Mouse (Mus musculus): ENCODE measurements around the gene Foxn3.
A peak's percentile ranks its signal among the peaks of the same experiment; 100 is the strongest.

The Foxn3 gene

DNA sequence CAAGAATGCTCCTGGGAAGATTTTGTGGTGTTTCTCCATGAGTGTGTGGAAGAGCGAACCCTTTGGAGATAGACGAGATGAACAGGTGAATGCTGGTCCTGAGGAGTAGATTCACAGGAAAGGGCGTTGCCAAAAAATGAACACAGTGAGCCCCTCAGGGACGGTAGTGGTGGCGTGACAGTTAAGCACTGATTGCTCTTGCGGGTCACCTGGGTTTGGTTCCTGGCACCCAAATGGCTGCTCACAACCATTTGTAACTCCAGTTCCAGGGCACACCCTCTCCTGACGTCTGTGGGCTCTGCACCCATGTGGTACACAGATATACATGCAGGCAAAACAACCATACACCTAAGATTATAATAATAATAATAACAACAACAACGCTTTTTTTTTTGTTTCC lies 277.7 kb downstream of the Foxn3 start:
- no peak for DNase-seq

DNA sequence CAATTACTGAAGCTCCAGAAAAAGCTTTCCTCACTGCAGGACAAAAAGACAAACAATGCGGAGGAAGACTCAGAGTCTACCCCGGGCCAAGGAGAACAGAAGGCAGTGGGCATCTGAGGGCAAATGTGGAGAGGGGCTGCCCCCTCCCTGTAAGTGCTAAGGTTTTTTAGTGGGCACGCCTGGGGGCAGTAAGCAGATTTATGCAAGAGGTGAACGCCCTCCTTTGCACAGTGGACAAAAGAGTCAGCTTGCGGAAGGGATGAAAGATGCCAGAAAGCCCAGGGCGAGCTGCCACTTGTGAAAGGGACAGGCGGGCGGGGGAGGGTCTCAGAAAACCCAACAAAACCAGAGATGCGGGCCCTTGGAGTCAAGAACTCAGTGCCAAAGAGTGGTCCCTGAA lies 278.2 kb downstream of the Foxn3 start:
- no peak for DNase-seq

DNA sequence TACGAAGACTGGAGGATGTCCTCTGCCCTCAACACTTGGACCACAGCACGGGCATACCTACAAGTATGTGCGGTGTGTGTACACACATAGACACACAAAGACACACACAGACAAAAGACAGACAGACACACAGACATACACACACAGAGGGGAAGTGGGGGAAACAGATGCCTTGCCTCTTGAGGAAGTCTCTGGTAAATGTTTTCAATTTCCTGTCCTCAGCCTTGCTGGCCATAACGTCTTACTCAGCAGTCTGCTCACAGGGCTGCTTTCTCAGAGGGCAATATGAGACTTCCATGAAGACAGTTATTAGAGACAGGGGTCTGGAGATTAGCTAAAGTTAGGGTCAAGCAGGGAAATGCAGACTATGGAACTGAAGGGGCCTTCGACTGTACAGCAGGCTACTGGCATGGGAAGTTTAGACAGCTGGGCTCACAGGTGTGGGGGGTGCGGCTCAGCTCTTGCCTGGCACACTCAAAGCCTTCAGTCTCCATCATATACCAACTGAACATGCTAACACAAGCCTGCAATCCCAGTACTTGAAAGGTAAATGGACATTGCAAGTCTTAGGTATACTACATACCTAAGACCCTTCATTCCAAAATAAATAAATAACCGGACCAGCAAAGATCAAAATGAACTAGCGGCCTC lies 278.8 kb downstream of the Foxn3 start:
- DNase-seq, result no peak

DNA sequence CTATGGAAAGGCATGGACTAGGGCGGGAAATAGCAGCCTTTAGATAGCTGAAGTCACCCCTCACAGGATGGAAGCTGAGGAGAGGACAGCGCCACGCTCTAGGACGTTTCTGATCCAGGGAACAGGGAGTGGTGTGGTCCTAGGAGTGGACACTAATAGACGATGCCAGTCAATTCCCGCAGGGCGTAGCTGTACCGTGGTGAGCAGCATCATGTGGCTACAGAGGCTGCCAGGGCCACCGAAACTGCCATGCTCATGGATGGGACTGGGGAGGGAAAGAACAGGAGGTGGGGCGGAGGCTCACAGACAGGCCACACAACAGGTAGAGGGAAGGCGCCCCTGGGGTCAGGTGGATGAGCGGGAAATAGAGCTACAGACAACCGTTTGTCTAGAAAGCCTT lies 282.6 kb downstream of the Foxn3 start:
- no peak for DNase-seq

DNA sequence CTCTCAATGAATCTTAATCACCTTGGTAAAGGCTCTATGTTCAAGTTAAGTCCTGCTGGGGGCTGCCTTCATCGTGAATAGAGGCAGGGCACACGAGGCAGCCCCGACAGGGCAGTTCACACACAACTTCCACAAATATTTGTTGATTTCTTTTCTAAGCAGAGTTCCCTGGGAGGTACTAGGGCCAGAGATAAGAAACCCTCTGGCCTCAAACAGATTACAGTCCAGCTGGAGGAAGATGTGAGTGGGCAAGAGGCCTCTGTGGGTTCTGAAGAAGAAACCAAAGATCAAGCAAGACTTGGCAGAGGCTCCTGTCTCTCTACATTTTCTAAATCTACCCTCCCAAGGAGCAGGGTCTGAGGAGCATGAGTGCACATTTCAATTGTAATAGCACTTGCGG lies 283.1 kb downstream of the Foxn3 start:
- no peak for DNase-seq

DNA sequence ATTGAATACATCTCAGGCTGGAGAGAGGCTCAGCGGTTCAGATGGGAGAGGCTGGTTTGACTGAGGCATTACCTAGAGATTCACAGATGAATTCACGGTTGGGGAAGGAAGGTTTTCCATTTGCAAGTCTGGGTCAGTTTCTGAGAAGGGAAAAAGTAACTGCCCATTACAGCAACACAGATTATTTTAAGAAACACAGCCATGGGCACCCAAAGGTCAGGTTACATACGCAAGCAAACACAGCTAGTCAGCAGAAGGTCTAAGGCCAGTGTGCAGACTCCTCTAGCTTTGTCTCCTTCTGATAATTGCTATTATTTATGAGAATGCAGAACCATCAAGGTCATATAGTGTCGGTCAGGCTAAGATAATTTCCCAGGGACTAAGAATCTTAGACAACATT lies 284.0 kb downstream of the Foxn3 start:
- no peak for DNase-seq

DNA sequence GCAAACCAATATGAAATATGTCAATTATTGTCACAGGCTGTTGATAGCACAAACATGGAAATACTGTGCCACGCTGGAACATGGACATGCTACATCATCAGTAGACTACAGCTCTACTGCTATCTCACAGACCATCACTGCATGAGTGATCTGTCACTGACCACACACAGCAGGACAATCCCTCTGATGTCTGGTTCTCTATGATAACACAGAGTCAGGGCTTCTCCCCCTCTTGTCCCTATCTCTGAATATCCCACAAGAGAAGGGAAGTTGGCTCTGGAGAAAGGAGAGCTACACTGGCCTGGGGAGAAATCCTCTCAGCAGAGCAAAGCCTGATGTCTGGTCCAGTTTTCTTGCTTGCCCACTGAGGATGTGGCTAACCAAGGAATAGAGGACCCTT lies 288.8 kb downstream of the Foxn3 start:
- no peak for DNase-seq

DNA sequence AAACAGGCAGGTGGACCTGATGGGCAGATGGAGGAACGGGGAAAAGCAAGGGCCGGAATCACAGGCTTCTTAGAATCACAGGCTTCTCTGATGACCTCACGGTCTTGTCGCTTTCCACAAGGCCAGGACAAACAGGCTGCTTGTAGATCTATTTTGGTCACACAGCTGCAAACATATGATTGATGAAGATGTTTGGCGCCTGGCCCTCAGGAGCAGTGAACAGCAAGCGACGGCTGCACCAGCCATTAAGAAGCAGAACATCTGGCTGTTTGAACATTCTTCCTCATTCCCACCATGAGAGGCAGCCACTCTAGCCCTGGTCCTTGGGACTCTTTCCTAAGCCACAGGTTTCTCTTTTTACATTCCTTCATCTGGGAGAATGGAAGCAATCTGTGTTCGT lies 294.0 kb downstream of the Foxn3 start:
- peak; percentile 77 for DNase-seq

DNA sequence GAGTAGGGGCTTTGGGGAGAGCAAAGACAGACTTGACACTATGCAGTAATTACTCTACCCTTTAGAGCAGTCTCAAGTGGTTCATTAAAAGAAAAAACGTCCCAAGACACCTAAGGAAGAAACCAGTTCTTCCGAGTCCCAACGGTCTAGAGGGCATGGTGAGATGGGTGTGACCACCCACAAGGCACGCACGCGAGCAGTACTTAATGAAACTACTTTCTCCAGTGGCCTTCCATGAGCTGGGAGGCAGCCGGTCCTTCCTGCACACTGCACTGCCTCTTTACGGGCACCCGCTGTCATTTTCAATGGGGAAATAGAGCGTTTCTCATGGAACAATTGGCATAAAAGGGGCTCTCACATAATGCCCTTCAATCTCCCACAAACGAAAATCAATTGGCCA lies 294.4 kb downstream of the Foxn3 start:
- no peak for DNase-seq

DNA sequence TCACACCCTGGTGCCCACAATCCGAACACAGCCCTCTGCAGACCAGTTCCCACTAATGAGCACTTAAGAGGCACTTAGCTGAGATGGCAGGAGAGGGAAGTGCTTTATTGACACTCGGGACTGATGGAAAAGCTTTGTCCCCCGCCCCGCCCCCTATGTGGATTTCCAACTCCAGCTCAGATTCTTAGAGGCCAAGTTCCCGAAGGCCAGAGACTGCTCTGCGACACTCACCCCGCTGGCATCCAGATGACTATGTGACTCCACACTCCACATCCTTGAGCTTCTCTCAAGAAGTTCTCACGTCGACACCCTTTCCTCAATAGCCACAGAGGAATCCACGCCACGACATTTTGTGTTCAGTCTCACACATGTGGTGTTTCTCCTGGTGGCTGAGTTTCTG lies 295.6 kb downstream of the Foxn3 start:
- DNase-seq, result no peak

DNA sequence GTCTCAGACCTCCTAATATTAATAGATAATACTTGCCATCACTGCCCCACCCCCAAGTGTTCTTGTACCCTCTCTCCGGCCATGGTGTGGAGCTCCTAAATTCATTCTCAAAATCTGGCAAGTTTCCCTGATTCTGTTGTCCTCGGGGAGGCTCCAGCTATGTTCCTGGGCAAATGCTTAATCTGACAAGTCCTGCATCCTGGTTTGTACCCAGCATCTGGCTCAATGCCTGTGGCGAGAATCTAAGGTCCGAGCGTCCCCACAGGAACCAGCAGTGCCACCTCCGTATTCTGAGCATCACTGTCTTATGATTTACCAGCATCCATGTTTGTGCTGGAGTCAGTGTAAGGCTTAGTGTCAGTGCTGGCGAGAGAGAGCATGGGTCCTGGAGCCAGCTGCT lies 296.9 kb downstream of the Foxn3 start:
- DNase-seq, result no peak

DNA sequence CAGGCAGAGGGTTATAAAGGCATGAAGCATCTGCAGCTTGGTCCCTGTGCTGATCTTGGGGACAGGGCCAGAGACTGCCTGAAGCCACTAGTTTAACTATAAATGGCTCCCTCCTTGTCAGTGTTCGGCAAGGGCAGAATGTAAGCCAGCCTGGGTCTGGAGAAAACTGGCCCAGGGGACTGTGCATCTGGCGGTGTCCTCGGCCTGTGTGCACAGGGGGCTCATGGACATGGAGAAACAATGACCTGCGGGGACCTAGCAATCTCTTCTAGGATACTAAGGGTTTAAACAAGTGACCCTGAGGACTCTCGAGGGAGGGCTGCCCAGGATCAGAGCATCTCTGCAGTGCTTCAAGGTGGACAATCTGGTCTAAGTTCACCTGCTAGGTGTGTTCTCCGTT lies 297.6 kb downstream of the Foxn3 start:
- DNase-seq, result no peak

DNA sequence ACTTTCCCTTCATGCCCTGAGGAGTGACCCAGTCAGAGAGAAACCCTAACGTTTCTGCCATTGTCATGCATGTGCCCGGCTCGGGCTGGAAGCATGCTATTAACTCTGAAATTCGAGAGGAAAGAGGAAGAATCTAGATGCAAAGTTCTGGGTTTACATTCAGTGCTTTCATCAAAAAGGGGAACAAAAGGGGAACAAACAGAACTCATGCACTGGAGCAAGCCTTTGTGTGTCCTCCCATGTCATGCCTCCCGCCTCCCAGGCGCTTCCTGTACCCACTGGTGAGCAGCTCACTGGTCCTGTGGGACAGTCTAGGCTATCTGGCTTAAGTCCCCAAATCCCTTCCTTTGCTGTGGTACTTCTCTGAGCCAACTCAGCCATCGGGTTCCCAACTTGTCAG lies 299.0 kb downstream of the Foxn3 start:
- DNase-seq, result no peak

DNA sequence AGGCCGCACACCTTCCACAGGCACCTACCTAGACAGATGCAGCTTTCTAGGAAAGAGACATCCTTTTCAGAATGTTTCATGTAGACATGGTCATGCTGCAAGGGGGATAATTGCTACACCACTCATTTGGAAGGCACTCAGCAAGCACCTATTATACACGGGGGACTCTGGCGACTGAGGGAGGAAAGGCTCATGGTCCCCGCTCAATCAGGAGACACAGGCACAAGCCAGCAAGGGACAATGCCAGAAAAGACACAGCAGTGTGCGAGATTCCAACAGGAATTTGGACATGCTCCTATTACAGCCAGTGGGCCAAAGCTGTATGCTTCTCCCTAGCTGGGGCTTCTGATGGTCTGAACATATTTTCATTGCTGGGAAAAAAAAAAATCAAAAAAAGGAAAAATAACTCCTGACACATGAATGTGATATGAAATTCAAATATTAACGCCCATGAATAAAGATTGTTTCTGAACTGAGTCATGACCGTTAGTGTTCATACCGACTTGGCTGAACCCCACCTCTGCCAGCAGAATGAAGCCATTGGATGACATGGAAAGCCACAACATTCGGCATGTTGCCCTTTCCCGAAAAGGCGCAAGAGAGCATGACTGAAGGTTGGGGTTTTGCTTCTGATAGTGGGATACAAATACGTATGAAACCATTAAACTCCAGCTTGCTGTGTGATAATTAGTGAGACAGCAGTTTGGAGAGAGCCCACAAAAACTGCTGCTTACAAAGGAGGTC lies 299.6 kb downstream of the Foxn3 start:
- DNase-seq, result no peak

DNA sequence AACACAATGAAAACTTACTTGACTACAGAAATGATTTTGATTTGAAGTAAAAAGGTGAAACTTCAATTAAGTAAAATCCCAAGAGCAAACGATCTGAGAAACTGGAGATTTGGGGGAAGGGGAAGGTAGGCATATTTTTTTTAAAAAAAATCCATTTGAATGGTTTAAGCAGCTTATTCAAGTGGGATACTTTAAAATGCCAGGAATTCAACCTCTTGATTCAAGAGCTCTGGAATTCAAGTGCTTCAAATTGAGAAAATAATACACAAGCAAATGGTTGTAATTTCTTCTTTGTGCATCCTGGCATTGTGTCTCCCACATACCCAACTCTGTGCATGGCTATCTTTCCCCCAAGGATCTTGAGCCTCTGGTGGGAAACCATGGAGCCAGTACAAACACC lies 300.5 kb downstream of the Foxn3 start:
- no peak for DNase-seq

DNA sequence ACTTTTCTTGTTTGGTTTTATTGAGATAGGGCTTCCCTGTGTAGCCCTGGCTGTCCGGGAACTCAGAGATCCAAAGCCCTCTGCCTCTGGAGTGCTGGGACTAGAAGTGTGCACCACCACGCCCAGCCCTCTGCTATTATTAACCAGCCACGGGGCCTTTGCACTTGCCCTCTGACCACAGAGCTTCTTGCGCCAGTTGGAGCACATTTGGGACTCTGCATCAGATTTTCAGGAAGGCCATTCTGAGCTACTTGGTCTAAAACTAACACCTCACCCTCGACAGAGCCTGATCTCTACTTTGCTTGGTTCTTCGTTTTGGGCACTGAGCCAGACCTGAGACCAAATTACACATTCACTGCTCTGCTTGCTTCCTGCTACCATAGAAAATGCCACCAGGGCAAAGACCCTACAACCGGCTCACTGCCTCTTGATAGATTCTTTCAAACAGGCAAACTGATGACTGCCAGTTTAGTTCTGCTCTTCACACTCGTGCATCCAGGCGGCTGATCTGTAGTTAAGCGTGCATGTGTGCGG lies 301.2 kb downstream of the Foxn3 start:
- DNase-seq, result no peak

DNA sequence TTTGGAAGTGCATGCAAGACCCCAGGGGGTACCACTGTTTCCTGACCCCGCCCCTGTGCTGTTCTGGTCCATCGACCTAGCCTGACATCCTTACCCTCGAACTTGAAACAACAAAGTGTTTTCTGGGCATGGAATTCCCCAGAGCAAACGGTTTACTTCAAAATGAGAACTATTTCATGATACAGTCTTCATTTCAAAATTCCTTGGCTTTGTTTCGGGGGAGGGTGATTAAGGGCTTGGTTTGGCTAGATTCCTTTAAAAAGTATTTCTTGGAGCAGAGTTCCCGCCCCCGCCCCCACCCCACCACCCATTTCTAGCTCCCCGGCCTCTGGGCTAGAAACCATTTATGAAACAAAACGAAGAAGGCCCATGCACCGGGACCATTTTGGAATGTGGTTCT lies 303.2 kb downstream of the Foxn3 start:
- DNase-seq, result peak; percentile 29

DNA sequence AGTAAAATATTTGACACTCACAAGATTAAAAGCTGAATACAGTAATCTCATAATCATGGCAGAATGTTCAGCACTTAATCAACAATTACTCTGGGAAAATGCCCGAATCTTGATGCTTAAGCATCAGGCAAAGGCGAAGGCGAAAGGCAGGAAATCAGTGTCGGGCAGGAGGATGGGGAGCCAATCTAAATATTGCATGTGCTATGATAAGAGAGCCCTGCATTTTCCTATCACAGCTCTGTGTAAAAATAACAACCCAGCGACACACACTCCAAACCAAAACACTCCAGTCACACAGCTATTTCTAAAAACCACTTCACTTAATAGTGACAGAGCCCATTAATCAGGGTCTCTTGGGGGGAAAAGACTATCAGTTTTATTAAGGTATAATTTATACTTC lies 305.8 kb downstream of the Foxn3 start:
- peak; percentile 29 for DNase-seq

DNA sequence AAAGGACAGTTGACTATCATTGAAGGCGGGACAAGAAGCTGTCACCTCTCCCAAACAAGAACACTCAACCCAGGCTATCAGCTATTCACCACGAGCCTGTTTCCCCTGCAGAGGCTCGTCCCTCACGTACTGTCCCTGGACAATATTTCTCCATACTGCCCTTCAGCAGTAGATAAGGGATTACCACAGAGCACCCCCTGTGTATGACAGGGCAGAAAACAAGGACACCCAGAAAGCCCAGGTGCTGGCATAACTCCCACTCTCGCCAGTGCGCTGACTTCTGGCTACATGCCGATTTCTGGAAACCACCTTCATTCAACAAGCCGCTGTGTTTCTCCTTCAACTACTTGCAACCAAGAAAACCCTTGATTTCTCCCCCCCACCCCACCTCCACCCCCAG lies 306.4 kb downstream of the Foxn3 start:
- DNase-seq, result no peak

DNA sequence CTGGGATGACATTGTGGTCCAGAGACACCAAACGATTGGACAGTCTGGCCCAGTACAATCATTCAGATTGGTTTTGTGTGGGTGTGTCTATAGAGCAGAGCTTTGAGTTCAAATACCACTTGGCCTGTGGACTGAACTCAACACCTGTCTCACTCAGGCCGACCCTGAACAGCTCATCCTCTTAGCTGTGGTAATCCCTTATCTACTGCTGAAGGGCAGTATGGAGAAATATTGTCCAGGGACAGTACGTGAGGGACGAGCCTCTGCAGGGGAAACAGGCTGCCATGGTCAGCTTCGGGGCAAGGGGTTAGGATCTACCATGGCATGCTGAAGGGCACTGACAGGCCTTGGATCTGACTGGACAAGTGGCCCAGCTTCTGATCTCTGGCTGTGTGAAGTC lies 306.9 kb downstream of the Foxn3 start:
- no peak for DNase-seq

DNA sequence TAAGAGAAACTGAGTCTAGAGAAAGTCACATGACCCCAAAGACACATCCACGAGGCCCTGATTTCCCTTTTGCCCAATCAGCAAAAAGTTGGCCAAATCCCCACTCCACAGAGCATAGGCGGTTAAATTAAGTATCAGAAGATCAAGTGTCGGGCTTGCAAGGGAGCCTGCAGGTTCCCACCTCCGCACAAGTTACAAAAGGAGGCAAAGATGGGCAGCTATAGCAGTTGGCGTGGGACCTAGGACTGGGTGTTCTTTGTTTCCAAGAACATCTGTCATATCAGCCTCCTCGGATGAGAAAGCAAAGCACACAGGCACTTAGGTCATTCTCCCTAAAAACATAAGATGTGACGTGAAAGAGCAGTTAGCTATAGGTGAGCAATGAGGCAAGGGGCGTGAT lies 308.9 kb downstream of the Foxn3 start:
- DNase-seq, result no peak

DNA sequence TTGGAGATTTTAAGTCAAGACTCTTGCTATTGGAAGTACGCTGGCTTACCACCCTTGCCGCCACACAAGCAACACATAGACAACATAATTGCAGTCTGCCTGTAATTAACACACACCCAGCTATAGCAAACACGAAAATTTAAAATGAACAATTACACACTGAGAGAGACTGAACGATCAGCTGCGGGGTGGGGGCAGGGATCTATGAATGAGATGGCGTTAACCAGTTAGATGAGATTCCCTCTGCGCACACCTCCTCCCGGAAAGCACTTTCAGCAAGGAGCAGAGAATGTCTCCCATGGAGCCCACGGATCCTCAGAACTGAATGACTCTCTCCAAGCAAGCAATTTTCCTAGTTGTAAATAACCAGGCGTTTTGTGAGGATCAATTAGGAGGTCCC lies 309.8 kb downstream of the Foxn3 start:
- no peak for DNase-seq

DNA sequence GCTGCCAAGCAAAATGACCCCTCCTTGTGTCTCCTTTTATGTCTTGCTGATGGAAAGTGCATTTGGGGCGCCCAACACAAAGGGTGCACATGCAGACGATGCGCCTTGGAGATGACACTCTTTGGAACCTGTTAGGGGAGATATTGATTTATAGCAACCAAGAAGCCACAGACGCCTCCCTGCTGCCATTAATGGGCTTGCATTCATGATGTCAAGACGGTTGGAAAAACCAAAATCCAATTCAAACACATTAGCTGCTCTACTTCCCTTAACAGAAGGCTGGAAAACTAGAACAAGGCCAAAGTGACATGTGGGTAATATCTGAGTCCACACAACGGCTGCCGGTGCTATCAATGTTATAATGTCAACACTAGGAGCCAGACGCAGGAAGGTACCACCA lies 314.8 kb downstream of the Foxn3 start:
- DNase-seq, result no peak

DNA sequence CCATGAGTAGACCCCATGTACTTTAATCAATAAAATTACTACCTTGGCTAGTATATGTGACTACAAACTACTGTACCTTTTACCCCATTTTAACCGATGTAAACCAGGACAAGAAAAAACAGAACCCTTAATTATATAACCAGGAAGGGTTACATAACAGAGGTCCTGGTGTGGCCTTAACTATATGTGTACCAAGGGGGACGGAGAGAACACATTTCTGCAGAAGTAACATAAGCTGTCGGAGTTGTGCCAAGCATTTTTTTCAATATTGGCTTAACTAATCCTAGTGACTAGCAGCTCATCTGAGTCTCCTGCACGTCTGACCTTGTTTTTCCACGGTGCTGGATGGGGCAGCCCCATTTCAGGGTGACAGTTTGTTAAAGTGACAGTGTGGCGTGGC lies 315.4 kb downstream of the Foxn3 start:
- no peak for DNase-seq
